Mouse (Mus musculus) limb, embryonic 15.5 days (tissue): Measurements from ENCODE around the gene Vmn1r193. TPM values are rescaled to one million over a fixed set of nuclear protein-coding genes. Genes with fewer than 3 reads are reported as not detected.
"Not testable (repeated sequence)": the region's sequence is repeated elsewhere in the genome, so short reads cannot be mapped to it uniquely, and the experiment has no call there.

Experiments
- ATAC-seq: fragments of 200-750 bp; cut with Nextera tagmentation; 2 replicates; pipeline ENCODE4 v1.8.0; 2017; ENCODE audit warnings: low read depth, moderate TSS enrichment; ENCODE audit not compliant: insufficient number of reproducible peaks, low FRiP score, low TSS enrichment
- H3K27ac ChIP-seq: fragments of 300-500 bp; sonication (generic); 2 replicates; pipeline ENCODE4 v1.5.1; 2015; ENCODE audit warnings: moderate library complexity, mild to moderate bottlenecking, inconsistent platforms
- H3K27me3 ChIP-seq: fragments of 300-500 bp; sonication (generic); 2 replicates; pipeline ENCODE4 v1.6.1; 2015; ENCODE audit warnings: inconsistent platforms
- H3K36me3 ChIP-seq: fragments of 300-500 bp; sonication (generic); 2 replicates; pipeline ENCODE4 v1.6.1; 2015; ENCODE audit warnings: inconsistent platforms
- H3K4me1 ChIP-seq: fragments of 300-500 bp; sonication (generic); 2 replicates; pipeline ENCODE4 v1.6.1; 2015; ENCODE audit warnings: inconsistent platforms
- H3K4me2 ChIP-seq: fragments of 300-500 bp; sonication (generic); 2 replicates; pipeline ENCODE4 v1.6.1; 2015; ENCODE audit warnings: mild to moderate bottlenecking, inconsistent platforms
- H3K4me3 ChIP-seq: fragments of 300-500 bp; sonication (generic); 2 replicates; pipeline ENCODE4 v1.5.1; 2015; ENCODE audit warnings: mild to moderate bottlenecking, inconsistent platforms
- H3K9ac ChIP-seq: fragments of 300-500 bp; sonication (generic); 2 replicates; pipeline ENCODE4 v1.6.1; 2015; ENCODE audit warnings: inconsistent platforms
- H3K9me3 ChIP-seq: fragments of 300-500 bp; sonication (generic); 2 replicates; pipeline ENCODE4 v1.6.1; 2016; ENCODE audit warnings: inconsistent platforms
- WGBS: fragments of 180-500 bp; shearing (Covaris S2); methylation state at CpG from one replicate; pipeline ENCODE4 v1.1.7; 2015; 5-methylcytosine and 5-hydroxymethylcytosine counted together
- microRNA-seq: library from miRNA; unstranded; fragments of <30 nt; microRNA quantifications from one replicate; pipeline ENCODE4, GENCODE M21; 2016
- polyA plus RNA-seq: library from polyadenylated mRNA; unstranded; fragments of >200 nt; fragmentation: Nextera tagmentation; extraction: Ambion mirVana; gene quantifications from 2 replicates; pipeline ENCODE4 v1.2.1, GENCODE M21; 2015

Vmn1r193 gene
- not detected in 2 replicates for polyA plus RNA-seq

- not testable (repeated sequence) for H3K27ac ChIP-seq, H3K36me3 ChIP-seq, H3K9ac ChIP-seq, H3K27me3 ChIP-seq, H3K9me3 ChIP-seq, H3K4me2 ChIP-seq, H3K4me3 ChIP-seq, ATAC-seq, H3K4me1 ChIP-seq
- 53% methylated on average over 1 of the region's 1 CpGs for WGBS
These were observed at the start of gene Vmn1r193 for GRCm38 (mm10) chr13:22223060-22223459. Gene Vmn1r193 (minus strand): TSS chr13:22223160.

- Histone ChIP-seq H3K4me3 (no peak overlapping the region), H3K9me3 (no peaks in the 10 kb centered on the region), H3K4me2 (no peak overlapping the region), H3K4me1 (no peaks in the 10 kb centered on the region), H3K27me3 (no peaks in the 10 kb centered on the region), H3K27ac (no peak overlapping the region), H3K9ac (no peak overlapping the region), H3K36me3 (no peaks in the 10 kb centered on the region)
- no peak for ATAC-seq
- 9% methylated on average over 2 of the region's 2 CpGs for WGBS
These were observed 48.8 kb upstream of the Vmn1r193 start for GRCm38 (mm10) chr13:22271721-22272120.

GRCm38 (mm10) chr13:22270222-22270621 lies 47.3 kb upstream of the Vmn1r193 start, which contains the start of gene Vmn1r195:
Gene Vmn1r195 (plus strand): TSS chr13:22270522.
- H3K27me3 ChIP-seq, H3K4me1 ChIP-seq, H3K27ac ChIP-seq, ATAC-seq, H3K36me3 ChIP-seq, H3K4me3 ChIP-seq, H3K4me2 ChIP-seq, H3K9ac ChIP-seq, H3K9me3 ChIP-seq: not testable (repeated sequence)
- 90% methylated on average over 1 of the region's 1 CpGs for WGBS

GRCm38 (mm10) chr13:22243915-22244314 lies 21.0 kb upstream of the Vmn1r193 start, which contains the start of gene Vmn1r194:
Gene Vmn1r194 (plus strand): TSS chr13:22244215.
- no peak within 1 kb of the TSS for H3K4me2 ChIP-seq
- H3K9ac ChIP-seq = no peak within 1 kb of the TSS
- H3K27ac ChIP-seq = no peak within 1 kb of the TSS
- no peak for ATAC-seq
- no peak within 1 kb of the TSS for H3K4me3 ChIP-seq
- no peaks in the 10 kb centered on the region for H3K36me3 ChIP-seq
- H3K4me1 ChIP-seq = no peaks in the 10 kb centered on the region
- H3K27me3 ChIP-seq = no peaks in the 10 kb centered on the region
- H3K9me3 ChIP-seq = no peaks in the 10 kb centered on the region
- WGBS = 43% methylated on average over 1 of the region's 1 CpGs

GRCm38 (mm10) chr13:22192756-22193155 lies 30.2 kb downstream of the Vmn1r193 start:
- not testable (repeated sequence) for ATAC-seq, H3K27me3 ChIP-seq, H3K4me2 ChIP-seq, H3K27ac ChIP-seq, H3K9ac ChIP-seq, H3K4me1 ChIP-seq, H3K9me3 ChIP-seq, H3K36me3 ChIP-seq, H3K4me3 ChIP-seq
- WGBS = 80% methylated on average over 3 of the region's 3 CpGs

GRCm38 (mm10) chr13:22191041-22191440 lies 31.9 kb downstream of the Vmn1r193 start, which contains the start of gene Vmn1r192:
Gene Vmn1r192 (minus strand): TSS chr13:22191141.
- no peaks in the 10 kb centered on the region for H3K27me3 ChIP-seq
- no peak within 1 kb of the TSS for H3K4me2 ChIP-seq
- no peaks in the 10 kb centered on the region for H3K9me3 ChIP-seq
- ATAC-seq = no peak
- H3K4me1 ChIP-seq = no peaks in the 10 kb centered on the region
- no peak within 1 kb of the TSS for H3K9ac ChIP-seq
- H3K36me3 ChIP-seq = no peaks in the 10 kb centered on the region
- no peak within 1 kb of the TSS for H3K27ac ChIP-seq
- no peak within 1 kb of the TSS for H3K4me3 ChIP-seq

- H3K4me3 ChIP-seq = no peak overlapping the region
- H3K4me2 ChIP-seq = no peak overlapping the region
- ATAC-seq = no peak
- H3K9ac ChIP-seq = no peak overlapping the region
- H3K36me3 ChIP-seq = no peaks in the 10 kb centered on the region
- H3K9me3 ChIP-seq = no peaks in the 10 kb centered on the region
- H3K4me1 ChIP-seq = no peaks in the 10 kb centered on the region
- 68% methylated on average over 2 of the region's 2 CpGs for WGBS
- no peak overlapping the region for H3K27ac ChIP-seq
- H3K27me3 ChIP-seq = no peaks in the 10 kb centered on the region
These were observed 32.6 kb downstream of the Vmn1r193 start for GRCm38 (mm10) chr13:22190385-22190784.

GRCm38 (mm10) chr13:22189313-22189712 lies 33.6 kb downstream of the Vmn1r193 start:
- Histone ChIP-seq H3K9me3 (no peaks in the 10 kb centered on the region), H3K27ac (no peak overlapping the region), H3K4me3 (no peak overlapping the region), H3K9ac (no peak overlapping the region), H3K36me3 (no peaks in the 10 kb centered on the region), H3K4me2 (no peak overlapping the region), H3K27me3 (no peaks in the 10 kb centered on the region), H3K4me1 (no peaks in the 10 kb centered on the region)
- WGBS = 88% methylated on average over 2 of the region's 2 CpGs
- no peak for ATAC-seq

- Histone ChIP-seq H3K4me3 (no peak within 1 kb of the TSS), H3K9ac (no peak within 1 kb of the TSS), H3K4me1 (no peaks in the 10 kb centered on the region), H3K4me2 (no peak within 1 kb of the TSS), H3K36me3 (no peaks in the 10 kb centered on the region), H3K27me3 (no peaks in the 10 kb centered on the region), H3K27ac (no peak within 1 kb of the TSS), H3K9me3 (no peaks in the 10 kb centered on the region)
- WGBS = no CpG with 5 or more reads among the region's 1 CpGs
- no peak for ATAC-seq
These were observed 39.1 kb downstream of the Vmn1r193 start, which contains the start of gene Vmn1r191 for GRCm38 (mm10) chr13:22183869-22184268. Gene Vmn1r191 (minus strand): TSS chr13:22183969.

- Histone ChIP-seq H3K36me3 (no peaks in the 10 kb centered on the region), H3K4me2 (no peak overlapping the region), H3K9ac (no peak overlapping the region), H3K27me3 (no peaks in the 10 kb centered on the region), H3K9me3 (peaks cover 6% of the 10 kb centered on the region), H3K4me3 (no peak overlapping the region), H3K4me1 (no peaks in the 10 kb centered on the region), H3K27ac (no peak overlapping the region)
- WGBS = 90% methylated on average over 15 of the region's 15 CpGs
- ATAC-seq = no peak
These were observed 54.5 kb downstream of the Vmn1r193 start for GRCm38 (mm10) chr13:22168416-22168815.

Small RNAs within 50 kb of the gene (microRNA-seq; reads per million reads assigned to microRNA genes)
- gene Gm23282 = not detected
- gene Gm25084 = not detected

Other genes with a start within 250 kb of the Vmn1r193 start
- gene Pom121l2, start 242.0 kb downstream of the Vmn1r193 start, polyA plus RNA-seq = 0.15 and 0.20 TPM in 2 replicates
- 1.2 and 1.3 TPM in 2 replicates for gene Prss16, start 213.4 kb downstream of the Vmn1r193 start, polyA plus RNA-seq
- gene Hist1h2ah, start 187.6 kb downstream of the Vmn1r193 start, polyA plus RNA-seq = 4.7 and 7.2 TPM in 2 replicates
- gene Hist1h2bk, start 187.3 kb downstream of the Vmn1r193 start, polyA plus RNA-seq = 4.2 and 6.2 TPM in 2 replicates
- 15.8 and 18.4 TPM in 2 replicates for gene Hist1h4i, start 181.8 kb downstream of the Vmn1r193 start, polyA plus RNA-seq
- gene Hist1h2ag, start 180.2 kb downstream of the Vmn1r193 start, polyA plus RNA-seq = 32.9 and 36.9 TPM in 2 replicates
- gene Hist1h2bj, start 179.9 kb downstream of the Vmn1r193 start, polyA plus RNA-seq = 6.8 and 8.1 TPM in 2 replicates
- gene Vmn1r188, start 138.7 kb downstream of the Vmn1r193 start, polyA plus RNA-seq = not detected in 2 replicates
- not detected in 2 replicates for gene Vmn1r189, start 117.3 kb downstream of the Vmn1r193 start, polyA plus RNA-seq
- not detected in 2 replicates for gene Vmn1r191, start 39.2 kb downstream of the Vmn1r193 start, polyA plus RNA-seq
- not detected in 2 replicates for gene Vmn1r192, start 32.0 kb downstream of the Vmn1r193 start, polyA plus RNA-seq
- not detected in 2 replicates for gene Vmn1r194, start 21.1 kb upstream of the Vmn1r193 start, polyA plus RNA-seq
- not detected in 2 replicates for gene Vmn1r195, start 47.4 kb upstream of the Vmn1r193 start, polyA plus RNA-seq
- not detected in 2 replicates for gene Vmn1r196, start 66.8 kb upstream of the Vmn1r193 start, polyA plus RNA-seq
- gene Vmn1r197, start 101.4 kb upstream of the Vmn1r193 start, polyA plus RNA-seq = not detected in 2 replicates
- not detected in 2 replicates for gene Vmn1r198, start 127.2 kb upstream of the Vmn1r193 start, polyA plus RNA-seq
- gene Vmn1r199, start 156.7 kb upstream of the Vmn1r193 start, polyA plus RNA-seq = not detected in 2 replicates
- gene Vmn1r200, start 167.2 kb upstream of the Vmn1r193 start, polyA plus RNA-seq = not detected in 2 replicates
- gene Vmn1r201, start 248.8 kb upstream of the Vmn1r193 start, polyA plus RNA-seq = not detected in 2 replicates